Mouse (Mus musculus) thymus, postnatal 10 days (tissue): ENCODE data around the gene Hopx.
"Not testable (repeated sequence)": the region's sequence is repeated elsewhere in the genome, so short reads cannot be mapped to it uniquely, and the experiment has no call there.

Source experiments
- DNase-seq, 2 experiments: peaks; one replicate each; pipeline ENCODE4 v3.0.0; 2021; ENCODE audit warnings: low spot score in 2 of 2

Gene Hopx

GRCm38 (mm10) chr5:77099997-77100380 lies 14.9 kb downstream of the Hopx start:
- DNase-seq: no peak

- no peak for DNase-seq
Measured at GRCm38 (mm10) chr5:77099317-77099996, 15.5 kb downstream of the Hopx start.

GRCm38 (mm10) chr5:77098874-77099273 lies 16.0 kb downstream of the Hopx start:
- no peak for DNase-seq

- DNase-seq: no peak
Measured at GRCm38 (mm10) chr5:77097686-77098085, 17.2 kb downstream of the Hopx start.

- not testable (repeated sequence) for DNase-seq
Measured at GRCm38 (mm10) chr5:77096194-77096593, 18.7 kb downstream of the Hopx start.

- DNase-seq: peak; percentile 12 to 44
Measured at GRCm38 (mm10) chr5:77094510-77095491, 20.1 kb downstream of the Hopx start.

- DNase-seq: no peak
Measured at GRCm38 (mm10) chr5:77093961-77094360, 21.0 kb downstream of the Hopx start.

GRCm38 (mm10) chr5:77092531-77092930 lies 22.4 kb downstream of the Hopx start:
- no peak for DNase-seq

- DNase-seq: no peak
Measured at GRCm38 (mm10) chr5:77091923-77092322, 23.0 kb downstream of the Hopx start.

GRCm38 (mm10) chr5:77090521-77091096 lies 24.3 kb downstream of the Hopx start:
- DNase-seq: no peak

- DNase-seq: no peak
Measured at GRCm38 (mm10) chr5:77089901-77090300, 25.0 kb downstream of the Hopx start.

GRCm38 (mm10) chr5:77089294-77089693 lies 25.6 kb downstream of the Hopx start:
- DNase-seq: peak; percentile 20 to 58

- no peak for DNase-seq
Measured at GRCm38 (mm10) chr5:77087122-77087521, 27.8 kb downstream of the Hopx start.

- DNase-seq: no peak
Measured at GRCm38 (mm10) chr5:77086541-77086940, 28.4 kb downstream of the Hopx start.

GRCm38 (mm10) chr5:77085753-77086450 lies 29.0 kb downstream of the Hopx start:
- no peak for DNase-seq

GRCm38 (mm10) chr5:77084418-77084817 lies 30.5 kb downstream of the Hopx start:
- no peak for DNase-seq

GRCm38 (mm10) chr5:77082735-77083134 lies 32.2 kb downstream of the Hopx start:
- no peak for DNase-seq

GRCm38 (mm10) chr5:77080761-77081160 lies 34.2 kb downstream of the Hopx start:
- DNase-seq: no peak

- no peak for DNase-seq
Measured at GRCm38 (mm10) chr5:77075951-77076350, 39.0 kb downstream of the Hopx start.

GRCm38 (mm10) chr5:77074914-77075313 lies 40.0 kb downstream of the Hopx start:
- no peak for DNase-seq

GRCm38 (mm10) chr5:77073794-77074193 lies 41.1 kb downstream of the Hopx start:
- DNase-seq: no peak

- DNase-seq: no peak
Measured at GRCm38 (mm10) chr5:77071626-77072025, 43.3 kb downstream of the Hopx start.
